Mouse (Mus musculus) intestine, embryonic 16.5 days (tissue): ENCODE data around the gene Nr3c2. TPM values are rescaled to one million over a fixed set of nuclear protein-coding genes. Genes with fewer than 3 reads are reported as not detected.

Source experiments
- ATAC-seq: fragments of 200-750 bp; cut with Nextera tagmentation; 2 replicates; pipeline ENCODE4 v1.8.0; 2017; ENCODE audit warnings: moderate TSS enrichment, moderate library complexity
- H3K27ac ChIP-seq: fragments of 300-500 bp; sonication (generic); 2 replicates; pipeline ENCODE4 v1.5.1; 2014; ENCODE audit warnings: mild to moderate bottlenecking, low read length
- H3K27me3 ChIP-seq: fragments of 300-500 bp; sonication (generic); replicated peaks from 2 replicates; pipeline ENCODE4 v1.6.1; 2014; ENCODE audit warnings: low read length, control low read depth, mixed read lengths; ENCODE audit not compliant: control insufficient read depth, insufficient read depth
- H3K36me3 ChIP-seq: fragments of 300-500 bp; sonication (generic); 2 replicates; pipeline ENCODE4 v1.6.1; 2014; ENCODE audit warnings: low read length, control low read depth; ENCODE audit not compliant: control insufficient read depth, insufficient read depth
- H3K4me1 ChIP-seq: fragments of 300-500 bp; sonication (generic); 2 replicates; pipeline ENCODE4 v1.6.1; 2014; ENCODE audit warnings: low read length, control low read depth, mixed read lengths; ENCODE audit not compliant: control insufficient read depth, insufficient read depth
- H3K4me2 ChIP-seq: fragments of 300-500 bp; sonication (generic); 2 replicates; pipeline ENCODE4 v1.6.1; 2014; ENCODE audit warnings: low read depth, low read length, control low read depth
- H3K4me3 ChIP-seq: fragments of 300-500 bp; sonication (generic); 2 replicates; pipeline ENCODE4 v1.5.1; 2014; ENCODE audit warnings: mild to moderate bottlenecking, low read length
- H3K9ac ChIP-seq: fragments of 300-500 bp; sonication (generic); 2 replicates; pipeline ENCODE4 v1.6.1; 2014; ENCODE audit warnings: low read depth, low read length
- H3K9me3 ChIP-seq: fragments of 300-500 bp; sonication (generic); 2 replicates; pipeline ENCODE4 v1.6.1; 2016; ENCODE audit warnings: low read length, control low read depth; ENCODE audit not compliant: control insufficient read depth
- WGBS: fragments of 180-500 bp; shearing (Covaris S2); extraction: QIAGEN DNeasy Blood & Tissue Kit; methylation state at CpG from one replicate; pipeline ENCODE4 v1.1.7; 2014; 5-methylcytosine and 5-hydroxymethylcytosine counted together
- polyA plus RNA-seq: library from polyadenylated mRNA; unstranded; fragments of >200 nt; fragmentation: Nextera tagmentation; extraction: Ambion mirVana; gene quantifications from 2 replicates; pipeline ENCODE4 v1.2.1, GENCODE M21; 2015

The Nr3c2 gene
- polyA plus RNA-seq, 1 experiment from 2014 or later: 4.0 TPM

GRCm38 (mm10) chr8:77288065-77288464 lies 388.8 kb downstream of the Nr3c2 start:
- Histone ChIP-seq H3K9ac (no peak overlapping the region), H3K4me3 (no peak overlapping the region), H3K36me3 (no peaks in the 10 kb centered on the region), H3K4me2 (no peak overlapping the region), H3K9me3 (no peaks in the 10 kb centered on the region), H3K4me1 (no peaks in the 10 kb centered on the region), H3K27me3 (no peaks in the 10 kb centered on the region), H3K27ac (no peak overlapping the region)
- no peak for ATAC-seq
- WGBS: 65% methylated on average over 3 of the region's 3 CpGs

GRCm38 (mm10) chr8:77288492-77288891 lies 389.2 kb downstream of the Nr3c2 start:
- Histone ChIP-seq H3K9me3 (no peaks in the 10 kb centered on the region), H3K36me3 (no peaks in the 10 kb centered on the region), H3K4me1 (no peaks in the 10 kb centered on the region), H3K27me3 (no peaks in the 10 kb centered on the region), H3K9ac (no peak overlapping the region), H3K4me3 (no peak overlapping the region), H3K4me2 (no peak overlapping the region), H3K27ac (no peak overlapping the region)
- 92% methylated on average over 12 of the region's 12 CpGs for WGBS
- ATAC-seq: no peak

GRCm38 (mm10) chr8:77292120-77292519 lies 392.9 kb downstream of the Nr3c2 start:
- Histone ChIP-seq H3K36me3 (no peaks in the 10 kb centered on the region), H3K27me3 (no peaks in the 10 kb centered on the region), H3K9me3 (0 out of 2 replicates have a peak, but pooled peaks cover 4% of the 10 kb centered on the region), H3K27ac (no peak overlapping the region), H3K9ac (no peak overlapping the region), H3K4me2 (no peak overlapping the region), H3K4me3 (no peak overlapping the region), H3K4me1 (no peaks in the 10 kb centered on the region)
- no peak for ATAC-seq
- WGBS: 80% methylated on average over 4 of the region's 4 CpGs

- no peak for ATAC-seq
- no peak overlapping the region for H3K4me3 ChIP-seq
- no peak overlapping the region for H3K4me2 ChIP-seq
- no peak overlapping the region for H3K9ac ChIP-seq
- H3K4me1 ChIP-seq: no peaks in the 10 kb centered on the region
- H3K9me3 ChIP-seq: 0 out of 2 replicates have a peak, but pooled peaks cover 4% of the 10 kb centered on the region
- H3K27ac ChIP-seq: no peak overlapping the region
- no peaks in the 10 kb centered on the region for H3K36me3 ChIP-seq
- no peaks in the 10 kb centered on the region for H3K27me3 ChIP-seq
- WGBS: 84% methylated on average over 11 of the region's 11 CpGs
These were observed 393.4 kb downstream of the Nr3c2 start for GRCm38 (mm10) chr8:77292649-77293048.

GRCm38 (mm10) chr8:77294599-77294998 lies 395.4 kb downstream of the Nr3c2 start:
- 88% methylated on average over 11 of the region's 11 CpGs for WGBS
- H3K27ac ChIP-seq: no peak overlapping the region
- 0 out of 2 replicates have a peak, but pooled peaks cover 4% of the 10 kb centered on the region for H3K9me3 ChIP-seq
- no peak for ATAC-seq
- no peak overlapping the region for H3K4me2 ChIP-seq
- no peak overlapping the region for H3K4me3 ChIP-seq
- no peaks in the 10 kb centered on the region for H3K4me1 ChIP-seq
- H3K9ac ChIP-seq: no peak overlapping the region
- no peaks in the 10 kb centered on the region for H3K36me3 ChIP-seq
- H3K27me3 ChIP-seq: no peaks in the 10 kb centered on the region
